Mouse (Mus musculus): ENCODE measurements around the gene Bend5. TPM values are rescaled to one million over a fixed set of nuclear protein-coding genes. Genes with fewer than 3 reads are reported as not detected.

Gene Bend5
- polyA plus RNA-seq, 1 experiment from 2014 or later: 63.6 TPM

- WGBS: 93% methylated on average over 5 of the region's 5 CpGs
- no peak for ATAC-seq (ENCODE audit: low read depth)
- H3K36me3 ChIP-seq (ENCODE audit: control insufficient read depth, insufficient read depth, low read length): peaks cover 82% of the 10 kb centered on the region
These were observed 42.8 kb downstream of the Bend5 start for GRCm38 (mm10) chr4:111457568-111457967.

GRCm38 (mm10) chr4:111467293-111467773 lies 52.5 kb downstream of the Bend5 start:
- ATAC-seq (ENCODE audit: low read depth) (peak; percentile 88), DNase-seq (ENCODE audit: low spot score) (peak; percentile 91)
- no peaks in the 10 kb centered on the region for H3K36me3 ChIP-seq (ENCODE audit: control insufficient read depth, insufficient read depth, low read length)
- peak overlapping the region; percentile 50 for H3K27ac ChIP-seq (replicated peaks; ENCODE audit: low read depth, low read length)
- H3K9me3 ChIP-seq (ENCODE audit: control insufficient read depth, low read length): no peaks in the 10 kb centered on the region
- 53% methylated on average over 2 of the region's 2 CpGs for WGBS
- no peak overlapping the region for H3K4me3 ChIP-seq (ENCODE audit: low read depth, low read length)
- H3K4me2 ChIP-seq (ENCODE audit: low read depth, low read length): no peak overlapping the region
- H3K4me1 ChIP-seq (ENCODE audit: control insufficient read depth, insufficient read depth, low read length): peaks cover 21% of the 10 kb centered on the region
- H3K9ac ChIP-seq (ENCODE audit: low read depth, low read length): no peak overlapping the region
- no peaks in the 10 kb centered on the region for H3K27me3 ChIP-seq (replicated peaks; ENCODE audit: control insufficient read depth, insufficient read depth, low read length)

More at GRCm38 (mm10) chr4:111457568-111457967, 42.8 kb downstream of the Bend5 start:
- Histone ChIP-seq H3K9me3 (ENCODE audit: control insufficient read depth, low read length) (no peaks in the 10 kb centered on the region), H3K4me2 (ENCODE audit: low read depth, low read length) (no peak overlapping the region), H3K4me1 (ENCODE audit: control insufficient read depth, insufficient read depth, low read length) (no peaks in the 10 kb centered on the region), H3K27ac (replicated peaks; ENCODE audit: low read depth, low read length) (no peak overlapping the region), H3K9ac (ENCODE audit: low read depth, low read length) (no peak overlapping the region), H3K4me3 (ENCODE audit: low read depth, low read length) (no peak overlapping the region), H3K27me3 (replicated peaks; ENCODE audit: control insufficient read depth, insufficient read depth, low read length) (no peaks in the 10 kb centered on the region)
- DNase-seq (ENCODE audit: low spot score): no peak

- Histone ChIP-seq H3K27me3 (replicated peaks; ENCODE audit: control insufficient read depth, insufficient read depth, low read length) (no peaks in the 10 kb centered on the region), H3K27ac (replicated peaks; ENCODE audit: low read depth, low read length) (peak overlapping the region; percentile 21; the same call in 1 of the 2 replicates), H3K4me1 (ENCODE audit: control insufficient read depth, insufficient read depth, low read length) (peaks cover 21% of the 10 kb centered on the region), H3K4me2 (ENCODE audit: low read depth, low read length) (no peak overlapping the region), H3K4me3 (ENCODE audit: low read depth, low read length) (no peak overlapping the region), H3K9me3 (ENCODE audit: control insufficient read depth, low read length) (no peaks in the 10 kb centered on the region), H3K9ac (ENCODE audit: low read depth, low read length) (no peak overlapping the region), H3K36me3 (ENCODE audit: control insufficient read depth, insufficient read depth, low read length) (no peaks in the 10 kb centered on the region)
- WGBS: 64% methylated on average over 4 of the region's 4 CpGs
- no peak for DNase-seq (ENCODE audit: low spot score)
- ATAC-seq (ENCODE audit: low read depth): no peak
These were observed 53.0 kb downstream of the Bend5 start for GRCm38 (mm10) chr4:111467796-111468195.

GRCm38 (mm10) chr4:111469847-111470246 lies 55.0 kb downstream of the Bend5 start:
- Histone ChIP-seq H3K4me3 (ENCODE audit: low read depth, low read length) (no peak overlapping the region), H3K36me3 (ENCODE audit: control insufficient read depth, insufficient read depth, low read length) (no peaks in the 10 kb centered on the region), H3K4me2 (ENCODE audit: low read depth, low read length) (no peak overlapping the region), H3K27me3 (replicated peaks; ENCODE audit: control insufficient read depth, insufficient read depth, low read length) (no peaks in the 10 kb centered on the region), H3K9ac (ENCODE audit: low read depth, low read length) (no peak overlapping the region), H3K27ac (replicated peaks; ENCODE audit: low read depth, low read length) (no peak overlapping the region), H3K9me3 (ENCODE audit: control insufficient read depth, low read length) (no peaks in the 10 kb centered on the region), H3K4me1 (ENCODE audit: control insufficient read depth, insufficient read depth, low read length) (peaks cover 21% of the 10 kb centered on the region)
- WGBS: 53% methylated on average over 2 of the region's 2 CpGs
- DNase-seq (ENCODE audit: low spot score) (peak; percentile 57), ATAC-seq (ENCODE audit: low read depth) (no peak)

- no peaks in the 10 kb centered on the region for H3K9me3 ChIP-seq (ENCODE audit: control insufficient read depth, low read length)
- DNase-seq (ENCODE audit: low spot score): no peak
- H3K4me2 ChIP-seq (ENCODE audit: low read depth, low read length): no peak overlapping the region
- H3K27ac ChIP-seq (replicated peaks; ENCODE audit: low read depth, low read length): no peak overlapping the region
- no peaks in the 10 kb centered on the region for H3K27me3 ChIP-seq (replicated peaks; ENCODE audit: control insufficient read depth, insufficient read depth, low read length)
- WGBS: 73% methylated on average over 3 of the region's 3 CpGs
- H3K4me3 ChIP-seq (ENCODE audit: low read depth, low read length): no peak overlapping the region
- no peak overlapping the region for H3K9ac ChIP-seq (ENCODE audit: low read depth, low read length)
- H3K36me3 ChIP-seq (ENCODE audit: control insufficient read depth, insufficient read depth, low read length): no peaks in the 10 kb centered on the region
- peaks cover 19% of the 10 kb centered on the region for H3K4me1 ChIP-seq (ENCODE audit: control insufficient read depth, insufficient read depth, low read length)
- ATAC-seq (ENCODE audit: low read depth): no peak
These were observed 56.9 kb downstream of the Bend5 start for GRCm38 (mm10) chr4:111471726-111472125.

- Histone ChIP-seq H3K4me1 (ENCODE audit: control insufficient read depth, insufficient read depth, low read length) (peaks cover 13% of the 10 kb centered on the region), H3K9me3 (ENCODE audit: control insufficient read depth, low read length) (no peaks in the 10 kb centered on the region), H3K4me2 (ENCODE audit: low read depth, low read length) (no peak overlapping the region), H3K27ac (replicated peaks; ENCODE audit: low read depth, low read length) (no peak overlapping the region), H3K27me3 (replicated peaks; ENCODE audit: control insufficient read depth, insufficient read depth, low read length) (no peaks in the 10 kb centered on the region), H3K36me3 (ENCODE audit: control insufficient read depth, insufficient read depth, low read length) (no peaks in the 10 kb centered on the region), H3K4me3 (ENCODE audit: low read depth, low read length) (no peak overlapping the region), H3K9ac (ENCODE audit: low read depth, low read length) (no peak overlapping the region)
- ATAC-seq (ENCODE audit: low read depth) (no peak), DNase-seq (ENCODE audit: low spot score) (no peak)
- WGBS: 68% methylated on average over 3 of the region's 3 CpGs
These were observed 57.7 kb downstream of the Bend5 start for GRCm38 (mm10) chr4:111472511-111472910.

GRCm38 (mm10) chr4:111473014-111473413 lies 58.2 kb downstream of the Bend5 start:
- no peak overlapping the region for H3K4me2 ChIP-seq (ENCODE audit: low read depth, low read length)
- DNase-seq (ENCODE audit: low spot score): peak; percentile 63

GRCm38 (mm10) chr4:111475374-111475971 lies 60.7 kb downstream of the Bend5 start:
- Histone ChIP-seq H3K4me1 (ENCODE audit: control insufficient read depth, insufficient read depth, low read length) (no peaks in the 10 kb centered on the region), H3K27me3 (replicated peaks; ENCODE audit: control insufficient read depth, insufficient read depth, low read length) (no peaks in the 10 kb centered on the region), H3K9ac (ENCODE audit: low read depth, low read length) (no peak overlapping the region), H3K4me3 (ENCODE audit: low read depth, low read length) (no peak overlapping the region), H3K27ac (replicated peaks; ENCODE audit: low read depth, low read length) (no peak overlapping the region), H3K9me3 (ENCODE audit: control insufficient read depth, low read length) (no peaks in the 10 kb centered on the region), H3K36me3 (ENCODE audit: control insufficient read depth, insufficient read depth, low read length) (no peaks in the 10 kb centered on the region), H3K4me2 (ENCODE audit: low read depth, low read length) (no peak overlapping the region)
- DNase-seq (ENCODE audit: low spot score) (no peak), ATAC-seq (ENCODE audit: low read depth) (no peak; the same call in 1 of the 2 replicates)
- WGBS: 61% methylated on average over 10 of the region's 10 CpGs

More at GRCm38 (mm10) chr4:111473014-111473413, 58.2 kb downstream of the Bend5 start:
- H3K4me3 ChIP-seq (ENCODE audit: low read depth, low read length): no peak overlapping the region
- ATAC-seq (ENCODE audit: low read depth): no peak
- H3K27ac ChIP-seq (replicated peaks; ENCODE audit: low read depth, low read length): no peak overlapping the region
- 38% methylated on average over 1 of the region's 1 CpGs for WGBS
- no peak overlapping the region for H3K9ac ChIP-seq (ENCODE audit: low read depth, low read length)
- no peaks in the 10 kb centered on the region for H3K9me3 ChIP-seq (ENCODE audit: control insufficient read depth, low read length)
- H3K4me1 ChIP-seq (ENCODE audit: control insufficient read depth, insufficient read depth, low read length): peaks cover 8% of the 10 kb centered on the region; the same call in 1 of the 2 replicates
- no peaks in the 10 kb centered on the region for H3K36me3 ChIP-seq (ENCODE audit: control insufficient read depth, insufficient read depth, low read length)
- no peaks in the 10 kb centered on the region for H3K27me3 ChIP-seq (replicated peaks; ENCODE audit: control insufficient read depth, insufficient read depth, low read length)

GRCm38 (mm10) chr4:111477507-111477906 lies 62.7 kb downstream of the Bend5 start:
- Histone ChIP-seq H3K4me2 (ENCODE audit: low read depth, low read length) (no peak overlapping the region), H3K27me3 (replicated peaks; ENCODE audit: control insufficient read depth, insufficient read depth, low read length) (no peaks in the 10 kb centered on the region), H3K4me3 (ENCODE audit: low read depth, low read length) (no peak overlapping the region), H3K4me1 (ENCODE audit: control insufficient read depth, insufficient read depth, low read length) (no peaks in the 10 kb centered on the region), H3K36me3 (ENCODE audit: control insufficient read depth, insufficient read depth, low read length) (no peaks in the 10 kb centered on the region), H3K9me3 (ENCODE audit: control insufficient read depth, low read length) (no peaks in the 10 kb centered on the region), H3K27ac (replicated peaks; ENCODE audit: low read depth, low read length) (no peak overlapping the region), H3K9ac (ENCODE audit: low read depth, low read length) (no peak overlapping the region)
- DNase-seq (ENCODE audit: low spot score) (no peak), ATAC-seq (ENCODE audit: low read depth) (no peak)
- 42% methylated on average over 4 of the region's 4 CpGs for WGBS
